Mouse (Mus musculus) CH12.LX (cell line): ENCODE measurements around the gene Tfpt. TPM values are rescaled to one million over a fixed set of nuclear protein-coding genes. Genes with fewer than 3 reads are reported as not detected.

ENCODE experiments used
- DNase-seq: peaks from one replicate; pipeline ENCODE4 v3.0.0-alpha.2; 2013; ENCODE audit errors: extremely low read depth
- H3K27ac ChIP-seq: 2 replicates; pipeline ENCODE4 v1.5.1; 2012; ENCODE audit warnings: low read depth, mild to moderate bottlenecking, control low read depth, moderate library complexity; ENCODE audit not compliant: insufficient read depth
- H3K27me3 ChIP-seq: replicated peaks from 2 replicates; pipeline ENCODE3; 2012; ENCODE audit warnings: inconsistent platforms
- H3K36me3 ChIP-seq, 2 experiments: replicated peaks in 1 of 2; 2 replicates each; pipeline versions ENCODE3 to v1.6.1; 2012; ENCODE audit warnings: inconsistent platforms in 1 of 2, low read length in 1 of 2, mild to moderate bottlenecking in 1 of 2, mixed read lengths in 1 of 2, moderate library complexity in 1 of 2; ENCODE audit not compliant: control insufficient read depth in 1 of 2, insufficient read depth in 1 of 2
- H3K4me1 ChIP-seq, 2 experiments: 2 replicates each; pipeline ENCODE4 v1.6.1; 2012; ENCODE audit warnings: inconsistent platforms in 1 of 2, moderate library complexity in 1 of 2; ENCODE audit not compliant: insufficient read depth in 2 of 2, control insufficient read depth in 1 of 2
- H3K4me2 ChIP-seq: 2 replicates; pipeline ENCODE4 v1.6.1; 2012; ENCODE audit warnings: low read depth, mild to moderate bottlenecking, control low read depth; ENCODE audit not compliant: poor library complexity, insufficient read depth, severe bottlenecking
- H3K4me3 ChIP-seq, 3 experiments: fragments of 150-350 bp in 1 of 3; sonication (generic) in 1 of 3; replicated peaks in 1 of 3; 2 replicates each; pipeline versions ENCODE3 to v1.5.1; 2011 to 2012; ENCODE audit warnings: low read depth in 2 of 3, low read length in 2 of 3, mild to moderate bottlenecking in 2 of 3, moderate library complexity in 2 of 3, control low read depth in 1 of 3, improper control_type of control experiment in 1 of 3, inconsistent platforms in 1 of 3, mixed read lengths in 1 of 3; ENCODE audit not compliant: poor library complexity in 1 of 3
- H3K79me2 ChIP-seq: replicated peaks from 2 replicates; pipeline ENCODE4 v1.6.1; 2012; ENCODE audit warnings: mild to moderate bottlenecking, moderate library complexity; ENCODE audit not compliant: control insufficient read depth, poor library complexity, insufficient read depth, severe bottlenecking; ENCODE audit errors: extremely low read depth
- H3K9ac ChIP-seq: 2 replicates; pipeline ENCODE4 v1.6.1; 2012; ENCODE audit warnings: low read depth, mild to moderate bottlenecking, control low read depth, moderate library complexity; ENCODE audit not compliant: insufficient read depth
- H3K9me3 ChIP-seq: replicated peaks from 2 replicates; pipeline ENCODE3; 2012; ENCODE audit warnings: low read length, inconsistent platforms, mixed read lengths
- CHD1 ChIP-seq: IDR thresholded peaks from 2 replicates; pipeline ENCODE4 v1.6.1; 2012; ENCODE audit warnings: low read depth, low read length, improper control_type of control experiment, inconsistent platforms
- CHD2 ChIP-seq: IDR thresholded peaks from 2 replicates; pipeline ENCODE4 v1.6.1; 2011; ENCODE audit warnings: low read length, improper control_type of control experiment
- CTCF ChIP-seq, 2 experiments: IDR thresholded peaks in 1 of 2; conservative IDR thresholded peaks in 1 of 2; 2 replicates each; pipeline ENCODE4 v1.5.1; 2011 to 2012; ENCODE audit warnings: low read depth in 2 of 2, low read length in 2 of 2, improper control_type of control experiment in 1 of 2, inconsistent platforms in 1 of 2, mild to moderate bottlenecking in 1 of 2, moderate library complexity in 1 of 2
- ELF1 ChIP-seq: IDR thresholded peaks from 2 replicates; pipeline ENCODE4 v1.6.1; 2014; ENCODE audit warnings: low read depth, mild to moderate bottlenecking, inconsistent platforms, low read length, improper control_type of control experiment
- JUN ChIP-seq: IDR thresholded peaks from 2 replicates; pipeline ENCODE4 v1.6.1; 2011; ENCODE audit warnings: low read depth, mild to moderate bottlenecking, low read length, improper control_type of control experiment, moderate library complexity; ENCODE audit not compliant: insufficient read depth
- MAX ChIP-seq: IDR thresholded peaks from 2 replicates; pipeline ENCODE4 v1.6.1; 2011; ENCODE audit warnings: low read length, improper control_type of control experiment
- MXI1 ChIP-seq: IDR thresholded peaks from 2 replicates; pipeline ENCODE4 v1.6.1; 2011; ENCODE audit warnings: mild to moderate bottlenecking, low read depth, low read length, improper control_type of control experiment
- MYC ChIP-seq: IDR thresholded peaks from 2 replicates; pipeline ENCODE4 v1.6.1; 2011; ENCODE audit warnings: low read depth, mild to moderate bottlenecking, improper control_type of control experiment, low read length
- NELFE ChIP-seq: IDR thresholded peaks from 2 replicates; pipeline ENCODE4 v1.6.1; 2011; ENCODE audit warnings: low read depth, low read length, improper control_type of control experiment
- NRF1 ChIP-seq: IDR thresholded peaks from 2 replicates; pipeline ENCODE4 v1.6.1; 2014; ENCODE audit warnings: low read depth, mild to moderate bottlenecking, inconsistent platforms, low read length, improper control_type of control experiment, moderate library complexity
- PAX5 ChIP-seq: IDR thresholded peaks from 2 replicates; pipeline ENCODE4 v1.6.1; 2012; ENCODE audit warnings: low read length, inconsistent platforms, mixed read lengths
- POLR2AphosphoS2 ChIP-seq: IDR thresholded peaks from 2 replicates; pipeline ENCODE4 v1.6.1; 2011; ENCODE audit warnings: low read depth, low read length, improper control_type of control experiment
- RAD21 ChIP-seq: IDR thresholded peaks from 2 replicates; pipeline ENCODE4 v1.6.1; 2011; ENCODE audit warnings: low read depth, mild to moderate bottlenecking, low read length, improper control_type of control experiment, moderate library complexity
- SIN3A ChIP-seq: IDR thresholded peaks from 2 replicates; pipeline ENCODE4 v1.6.1; 2012; ENCODE audit warnings: low read length, improper control_type of control experiment, inconsistent platforms
- SMC3 ChIP-seq: IDR thresholded peaks from 2 replicates; pipeline ENCODE4 v1.6.1; 2011; ENCODE audit warnings: low read depth, low read length, improper control_type of control experiment
- TBP ChIP-seq: conservative IDR thresholded peaks from 2 replicates; pipeline ENCODE4 v1.6.1; 2011; ENCODE audit warnings: low read depth, low read length, improper control_type of control experiment
- TCF12 ChIP-seq: IDR thresholded peaks from 2 replicates; pipeline ENCODE4 v1.6.1; 2014; ENCODE audit warnings: low read depth, mild to moderate bottlenecking, inconsistent platforms, low read length, improper control_type of control experiment
- UBTF ChIP-seq: IDR thresholded peaks from 2 replicates; pipeline ENCODE4 v1.6.1; 2012; ENCODE audit warnings: low read depth, mild to moderate bottlenecking, inconsistent platforms, low read length, improper control_type of control experiment, moderate library complexity
- ZMIZ1 ChIP-seq: IDR thresholded peaks from 2 replicates; pipeline ENCODE4 v1.6.1; 2012; ENCODE audit warnings: low read depth, mild to moderate bottlenecking, inconsistent platforms, low read length, improper control_type of control experiment
- ZNF384 ChIP-seq: IDR thresholded peaks from 2 replicates; pipeline ENCODE4 v1.6.1; 2012; ENCODE audit warnings: low read depth, low read length, improper control_type of control experiment, inconsistent platforms
- dilution Hi-C: fragments of 300-500 bp; cut with MboI; formaldehyde crosslinking; loops from 2 replicates; pipeline ENCODE4 v1.14.3; 2020; ENCODE audit warnings: low sequenced_read_pairs; ENCODE audit not compliant: extremely low pct_unique_long_range_greater_than_20kb, extremely low pct_ligation_motif_present
- in situ Hi-C: fragments of 300-500 bp; cut with MboI; formaldehyde crosslinking; loops from 3 replicates; pipeline ENCODE4 v1.14.3; 2019; ENCODE audit warnings: low sequenced_read_pairs, low pct_ligation_motif_present, low pct_unique_long_range_greater_than_20kb, mixed read lengths
- polyA plus RNA-seq: library from polyadenylated mRNA; unstranded; fragments of >175 nt; gene quantifications from 2 replicates; pipeline ENCODE4 v1.2.1, GENCODE M21; 2012; ENCODE audit warnings: low read depth; ENCODE audit not compliant: insufficient read length
- total RNA-seq, 2 experiments: library from RNA; depleted of rRNA; stranded (reverse); fragments of 300-350 nt in 1 of 2; fragments of >200 nt in 1 of 2; gene quantifications; 2 replicates each; pipeline ENCODE4 v1.2.3; 2012 to 2014

Gene Tfpt
- total and polyA plus RNA-seq, 3 experiments: 15.9 to 38.6 (median 28.8) TPM

- TF ChIP-seq MYC: no peak
- no peak for TF ChIP-seq PAX5
- no peak for TF ChIP-seq UBTF
- peak; percentile 48; the same call in 1 of the 2 replicates for TF ChIP-seq POLR2AphosphoS2
- no peak for TF ChIP-seq CHD1
- no peak for TF ChIP-seq JUN
- no peak; the same call in 1 of the 2 replicates for TF ChIP-seq ZMIZ1
- TF ChIP-seq TBP: peak; percentile 53; the same call in 1 of the 2 replicates
- TF ChIP-seq SMC3: no peak
- TF ChIP-seq NRF1: peak; percentile 28; the same call in 1 of the 2 replicates
- TF ChIP-seq CHD2: peak; percentile 43; the same call in 1 of the 2 replicates
- TF ChIP-seq NELFE: peak; percentile 65
- TF ChIP-seq, all 38 proteins: peak for 14
Measured at GRCm38 (mm10) chr7:3617242-3617995, 12.3 kb downstream of the Tfpt start, which contains the start of gene Ndufa3 (continued).

GRCm38 (mm10) chr7:3616389-3617241, 13.1 kb downstream of the Tfpt start:
- Histone ChIP-seq H3K4me1 (peaks cover 5 to 18% of the 10 kb centered on the region in 2 experiments), H3K4me3 (peak overlapping the region; percentile 69 to 86 (median 85)), H3K36me3 (peaks cover 16 to 28% of the 10 kb centered on the region in 2 experiments), H3K9me3 (no peaks in the 10 kb centered on the region), H3K79me2 (no peaks in the 10 kb centered on the region), H3K4me2 (peak overlapping the region; percentile 98), H3K9ac (peak overlapping the region; percentile 46), H3K27me3 (no peaks in the 10 kb centered on the region), H3K27ac (no peak overlapping the region; the same call in 1 of the 2 replicates)
- dilution Hi-C loops (no loop called here), in situ Hi-C loops (no loop called here)
- DNase-seq: no peak
- no peak for TF ChIP-seq TCF12
- peak; percentile 76; the same call in 1 of the 2 replicates for TF ChIP-seq SIN3A
- TF ChIP-seq RAD21: peak; percentile 37
- peak; percentile 65 for TF ChIP-seq MAX
- no peak for TF ChIP-seq ELF1
- TF ChIP-seq MYC: peak; percentile 96
- TF ChIP-seq ZNF384: peak; percentile 94
- no peak for TF ChIP-seq TBP
- peak; percentile 70 to 81 for TF ChIP-seq CTCF (conservative IDR thresholded peaks at IDR 0.05 in 1 of 2, IDR thresholded peaks at IDR 0.05 in 1 of 2; ENCODE audit: low read depth in 2 of 2, low read length in 2 of 2)
- peak; percentile 21 for TF ChIP-seq SMC3
- TF ChIP-seq CHD2: no peak
- TF ChIP-seq CHD1: 0 out of 2 replicates have a peak, but pooled peaks have one; percentile 6
- TF ChIP-seq JUN: peak; percentile 24; the same call in 1 of the 2 replicates
- peak; percentile 90 for TF ChIP-seq MXI1
